Mouse (Mus musculus) spleen, adult 12 weeks (tissue): ENCODE measurements around the gene Tnr.
A peak's percentile ranks its signal among the peaks of the same experiment; 100 is the strongest.

Source experiments
- DNase-seq: peaks from one replicate; pipeline ENCODE4 v3.0.0; 2022; ENCODE audit warnings: low spot score

The Tnr gene

GRCm38 (mm10) chr1:159878681-159879080 lies 355.1 kb downstream of the Tnr start:
- DNase-seq, result no peak

GRCm38 (mm10) chr1:159879866-159880265 lies 356.3 kb downstream of the Tnr start:
- no peak for DNase-seq

- no peak for DNase-seq
Observed at GRCm38 (mm10) chr1:159885476-159885875, 361.9 kb downstream of the Tnr start.

- DNase-seq, result no peak
Observed at GRCm38 (mm10) chr1:159888611-159889010, 365.0 kb downstream of the Tnr start.

- no peak for DNase-seq
Observed at GRCm38 (mm10) chr1:159889012-159889765, 365.6 kb downstream of the Tnr start.

GRCm38 (mm10) chr1:159890524-159890923 lies 367.0 kb downstream of the Tnr start:
- no peak for DNase-seq

GRCm38 (mm10) chr1:159895094-159895493 lies 371.5 kb downstream of the Tnr start:
- no peak for DNase-seq

GRCm38 (mm10) chr1:159899991-159900390 lies 376.4 kb downstream of the Tnr start:
- DNase-seq, result no peak

GRCm38 (mm10) chr1:159900639-159901038 lies 377.1 kb downstream of the Tnr start:
- DNase-seq, result no peak

- DNase-seq, result no peak
Observed at GRCm38 (mm10) chr1:159901366-159902119, 378.0 kb downstream of the Tnr start.

- DNase-seq, result no peak
Observed at GRCm38 (mm10) chr1:159902120-159902497, 378.5 kb downstream of the Tnr start.

- peak; percentile 47 for DNase-seq
Observed at GRCm38 (mm10) chr1:159911006-159911405, 387.4 kb downstream of the Tnr start.

- DNase-seq, result no peak
Observed at GRCm38 (mm10) chr1:159914726-159915125, 391.2 kb downstream of the Tnr start.

- no peak for DNase-seq
Observed at GRCm38 (mm10) chr1:159920571-159920970, 397.0 kb downstream of the Tnr start.

GRCm38 (mm10) chr1:159923010-159923409 lies 399.4 kb downstream of the Tnr start:
- no peak for DNase-seq

- DNase-seq, result no peak
Observed at GRCm38 (mm10) chr1:159924105-159924504, 400.5 kb downstream of the Tnr start.

- DNase-seq, result no peak
Observed at GRCm38 (mm10) chr1:159924684-159925083, 401.1 kb downstream of the Tnr start.

GRCm38 (mm10) chr1:159928681-159929335 lies 405.2 kb downstream of the Tnr start:
- DNase-seq, result no peak

GRCm38 (mm10) chr1:159932092-159932491 lies 408.5 kb downstream of the Tnr start:
- DNase-seq, result no peak

GRCm38 (mm10) chr1:159932598-159932997 lies 409.0 kb downstream of the Tnr start:
- DNase-seq, result no peak

- no peak for DNase-seq
Observed at GRCm38 (mm10) chr1:159938449-159938848, 414.9 kb downstream of the Tnr start.

- DNase-seq, result no peak
Observed at GRCm38 (mm10) chr1:159939335-159939734, 415.8 kb downstream of the Tnr start.

GRCm38 (mm10) chr1:159953526-159953925 lies 430.0 kb downstream of the Tnr start:
- DNase-seq, result no peak
